Mouse (Mus musculus): ENCODE data around the gene Cln3. TPM values are rescaled to one million over a fixed set of nuclear protein-coding genes. Genes with fewer than 3 reads are reported as not detected.

The Cln3 gene
- total RNA-seq, 1 experiment from 2014 or later: 25.3 TPM

Small RNAs within 50 kb of the gene (microRNA-seq; reads per million reads assigned to microRNA genes)
- gene Mir7059: 1.3 to 2.3 reads per million in 2 experiments

Other genes with a start within 250 kb of the Cln3 start
- 1.1 and 14.1 TPM in 2 replicates for gene Lat, start 216.2 kb downstream of the Cln3 start, total RNA-seq (2021)
- 38.7 and 45.0 TPM in 2 replicates for gene Spns1, start 208.4 kb downstream of the Cln3 start, total RNA-seq (2021)
- 7.1 and 8.4 TPM in 2 replicates for gene Nfatc2ip, start 189.1 kb downstream of the Cln3 start, total RNA-seq (2021)
- gene Cd19, start 170.9 kb downstream of the Cln3 start, total RNA-seq (2021): 2.7 and 19.9 TPM in 2 replicates
- 35.7 and 45.2 TPM in 2 replicates for gene Rabep2, start 157.1 kb downstream of the Cln3 start, total RNA-seq (2021)
- 0.33 and 0.68 TPM in 2 replicates for gene Atp2a1, start 122.7 kb downstream of the Cln3 start, total RNA-seq (2021)
- 52.3 and 56.4 TPM in 2 replicates for gene Sh2b1, start 110.4 kb downstream of the Cln3 start, total RNA-seq (2021)
- 221 and 223 TPM in 2 replicates for gene Tufm, start 98.5 kb downstream of the Cln3 start, total RNA-seq (2021)
- gene Atxn2l, start 82.4 kb downstream of the Cln3 start, total RNA-seq (2021): 90.3 and 96.7 TPM in 2 replicates
- gene Eif3c, start 19.4 kb downstream of the Cln3 start, total RNA-seq (2021): 241 and 262 TPM in 2 replicates
- 2.9 and 3.5 TPM in 2 replicates for gene Apobr, start 875 bp downstream of the Cln3 start, total RNA-seq (2021)
- gene Il27, start 9.1 kb upstream of the Cln3 start, total RNA-seq (2021): not detected in 2 replicates
- 16.2 and 21.5 TPM in 2 replicates for gene Nupr1, start 45.0 kb upstream of the Cln3 start, total RNA-seq (2021)
- 38.3 and 48.0 TPM in 2 replicates for gene Sgf29, start 63.5 kb upstream of the Cln3 start, total RNA-seq (2021)
- 81.6 and 83.8 TPM in 2 replicates for gene Sult1a1, start 90.6 kb upstream of the Cln3 start, total RNA-seq (2021)
- gene Bola2, start 109.6 kb upstream of the Cln3 start, total RNA-seq (2021): 74.9 and 82.9 TPM in 2 replicates
- gene Slx1b, start 110.0 kb upstream of the Cln3 start, total RNA-seq (2021): 10.7 and 18.6 TPM in 2 replicates
- gene Coro1a, start 122.0 kb upstream of the Cln3 start, total RNA-seq (2021): 12.0 and 78.1 TPM in 2 replicates
- gene Mapk3, start 173.8 kb upstream of the Cln3 start, total RNA-seq (2021): 128 and 136 TPM in 2 replicates
- 3.8 and 5.6 TPM in 2 replicates for gene Gdpd3, start 180.5 kb upstream of the Cln3 start, total RNA-seq (2021)
- 129 and 173 TPM in 2 replicates for gene Ypel3, start 191.1 kb upstream of the Cln3 start, total RNA-seq (2021)
- 1.2 and 1.5 TPM in 2 replicates for gene Tbx6, start 195.7 kb upstream of the Cln3 start, total RNA-seq (2021)
- 94.7 and 109 TPM in 2 replicates for gene Ppp4c, start 206.7 kb upstream of the Cln3 start, total RNA-seq (2021)
- 32.1 and 32.5 TPM in 2 replicates for gene Fam57b, start 211.9 kb upstream of the Cln3 start, total RNA-seq (2021)
- gene 4930451I11Rik, start 245.8 kb upstream of the Cln3 start, total RNA-seq (2021): not detected in 2 replicates